Mouse (Mus musculus) heart, postnatal 14 days (tissue): ENCODE results near the gene Slc41a2. TPM values are rescaled to one million over a fixed set of nuclear protein-coding genes. Genes with fewer than 3 reads are reported as not detected.
A peak's percentile ranks its signal among the peaks of the same experiment; 100 is the strongest.
"Not testable (repeated sequence)": the region's sequence is repeated elsewhere in the genome, so short reads cannot be mapped to it uniquely, and the experiment has no call there.

ENCODE experiments used
- DNase-seq, 2 experiments: peaks; one replicate each; pipeline ENCODE4 v3.0.0; 2021 to 2022
- intact Hi-C: fragments of 180-260 bp; cut with DNase I; formaldehyde crosslinking; loops from one replicate; pipeline ENCODE4 v1.15.1; 2025
- long read RNA-seq, 2 experiments: library from polyadenylated mRNA; stranded (forward); transcript quantifications; one replicate each; pipeline ENCODE4 v2.0.0; 2021
- total RNA-seq, 2 experiments: library from RNA; stranded (reverse); gene quantifications; 2 replicates each; pipeline ENCODE4 v1.2.3; 2021

The Slc41a2 gene
- total RNA-seq, result 1 to 10 TPM in 1 of 2 experiments, under 1 TPM in 1; 0.84 to 1.5 TPM
- long read RNA-seq, experiment 1, partial matches to known transcripts, result 0 of 1 reads
- long read RNA-seq, experiment 1, other reads (novel, unspliced or antisense), result 1 of 1 reads
- long read RNA-seq, experiment 2, result 0 reads

DNA sequence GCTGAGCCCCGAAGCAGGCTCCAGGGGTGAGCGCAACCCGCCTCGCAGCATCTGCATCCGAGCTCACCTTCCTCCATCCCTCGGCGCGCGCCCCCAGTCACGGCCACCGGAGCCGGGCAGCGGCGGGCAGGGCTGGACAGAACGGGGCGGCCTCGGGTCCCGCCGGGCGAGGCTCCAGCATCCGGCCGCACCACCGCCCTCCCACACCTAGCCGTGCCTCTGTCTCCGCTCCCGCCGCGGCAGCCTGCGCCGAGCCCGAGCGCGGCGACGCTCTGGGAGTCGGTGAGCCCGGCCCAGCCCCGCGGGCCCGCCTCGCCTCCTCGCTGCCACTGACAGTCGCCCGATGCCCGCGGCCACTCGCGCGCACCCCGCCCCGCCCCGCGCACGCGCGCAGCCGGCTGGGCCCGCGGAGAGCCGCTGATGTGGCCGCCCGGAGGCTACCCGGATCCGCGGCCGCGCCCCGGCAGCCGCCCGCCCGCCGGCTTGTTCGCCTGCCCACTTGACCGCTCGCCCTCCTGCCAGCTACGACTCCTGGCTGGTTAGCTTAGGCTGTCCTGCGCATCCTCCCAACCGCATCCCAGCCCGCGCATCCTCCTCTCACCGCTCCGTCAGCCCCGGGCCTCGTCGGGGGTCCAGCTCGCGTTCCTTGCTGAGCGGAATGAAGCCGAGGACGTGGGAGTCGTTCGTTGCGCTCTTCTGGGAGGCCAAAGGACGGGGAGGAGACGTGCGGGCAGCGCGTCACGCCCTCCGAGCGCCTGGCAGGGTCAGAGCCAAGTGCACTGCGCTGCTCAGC lies at the start of gene Slc41a2:
TSS of gene Slc41a2 (minus strand) at position 724 of the 793 bp plus-strand sequence.
- intact Hi-C loops, result no loop called here
- DNase-seq, result peak; percentile 63 to 76

DNA sequence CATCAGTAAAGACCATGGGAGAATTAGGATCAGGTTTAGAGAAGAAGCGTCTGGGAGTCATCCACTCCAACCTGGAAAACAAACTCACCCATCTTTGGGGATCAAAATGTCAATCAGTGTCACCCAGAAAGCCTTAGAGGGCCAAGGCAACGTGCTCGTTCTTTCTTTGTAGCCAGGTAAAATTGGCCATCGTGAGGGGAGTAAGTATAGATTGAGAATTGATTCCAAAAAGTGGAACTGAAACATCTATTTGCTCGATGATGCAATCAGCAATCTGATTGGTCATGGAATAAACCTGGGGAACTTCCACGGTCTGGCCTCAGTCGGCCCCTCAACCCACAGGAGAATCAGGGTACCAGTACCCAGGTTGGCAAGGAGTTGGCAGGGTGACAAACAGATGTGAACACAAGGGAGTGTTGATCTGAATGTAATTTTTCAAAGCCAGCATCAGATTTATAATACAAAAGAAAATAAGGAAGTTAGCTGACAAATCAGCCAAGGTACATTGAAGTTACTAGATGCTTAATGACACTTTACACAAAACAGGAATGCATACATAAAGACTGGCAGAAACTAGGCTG lies 47.7 kb upstream of the Slc41a2 start:
- no peak for DNase-seq
- intact Hi-C loops, result no loop called here

DNA sequence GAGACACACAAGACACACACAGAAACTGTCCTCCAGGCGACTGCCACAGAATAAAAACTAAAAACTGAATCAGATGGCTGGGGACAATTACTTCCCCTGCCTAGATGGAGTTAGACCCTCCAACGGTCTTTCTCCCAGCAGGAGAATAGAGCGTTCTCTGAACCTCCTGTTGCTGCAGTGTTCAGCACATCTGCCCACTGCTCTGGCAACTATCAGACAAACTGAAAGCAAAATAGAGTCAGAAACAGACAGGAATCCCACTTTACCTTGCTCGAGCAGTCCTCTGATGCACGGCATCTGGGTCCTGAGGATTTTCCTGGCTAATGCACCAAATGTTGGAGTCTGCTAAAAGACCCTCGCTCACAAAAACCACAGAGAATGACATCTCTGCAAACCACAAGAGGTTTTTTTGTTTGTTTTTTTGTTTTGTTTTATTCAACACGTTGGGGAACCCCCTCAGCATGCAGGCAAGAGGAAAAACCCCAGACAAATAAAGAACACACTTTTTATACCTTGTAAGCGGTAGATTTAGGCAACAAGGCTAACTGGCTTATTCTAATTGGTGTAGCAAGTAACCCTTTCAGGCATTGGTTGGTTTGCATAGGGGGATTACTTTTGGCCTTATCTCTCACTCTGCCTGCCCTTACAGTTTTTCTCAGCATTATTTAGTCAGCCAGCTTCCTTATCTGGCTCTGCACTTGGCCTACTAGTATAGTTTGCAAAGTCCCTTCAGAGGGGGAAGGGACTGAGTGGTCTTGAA lies 47.0 kb upstream of the Slc41a2 start:
- intact Hi-C loops, result no loop called here
- no peak for DNase-seq

DNA sequence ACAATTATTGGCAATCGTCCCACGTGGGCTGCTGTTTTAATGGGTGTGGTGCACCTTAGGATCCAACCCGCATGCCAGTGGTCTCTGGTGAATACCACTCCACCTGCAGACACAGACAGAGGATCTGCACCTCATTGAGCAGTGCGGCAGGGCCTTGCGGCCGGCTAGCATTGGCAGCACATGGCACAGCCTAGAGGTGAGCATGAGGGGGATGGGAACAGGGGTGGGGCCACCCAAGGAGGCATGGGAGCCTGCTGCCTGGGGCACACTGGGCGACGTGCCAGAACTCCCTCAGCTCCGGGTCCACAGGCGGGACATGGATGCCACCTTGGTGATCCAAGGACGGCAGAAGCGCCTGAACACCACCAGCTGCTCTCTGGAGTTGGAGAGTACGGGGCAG lies 46.2 kb upstream of the Slc41a2 start:
- intact Hi-C loops, result no loop called here
- DNase-seq, result no peak

DNA sequence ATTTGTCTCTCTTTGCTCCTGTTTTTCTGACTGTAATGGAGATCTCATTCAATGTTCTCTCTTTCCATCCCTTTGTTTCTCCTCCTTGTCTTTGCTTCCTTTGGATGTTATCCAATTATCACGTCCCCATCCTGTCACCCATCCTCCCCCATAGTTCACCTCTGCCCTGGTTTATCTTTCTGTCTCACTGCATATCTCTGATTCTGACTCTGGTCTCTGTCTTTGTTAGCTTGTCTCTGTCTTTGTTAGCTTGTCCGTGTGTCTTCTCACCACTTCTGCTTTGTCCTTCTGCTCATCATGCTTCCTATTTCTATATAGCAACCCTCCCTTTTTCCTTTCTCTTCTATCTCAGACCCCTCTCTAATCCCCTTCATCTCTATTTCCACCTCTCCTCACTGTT lies 45.3 kb upstream of the Slc41a2 start:
- no peak for DNase-seq
- intact Hi-C loops, result no loop called here

DNA sequence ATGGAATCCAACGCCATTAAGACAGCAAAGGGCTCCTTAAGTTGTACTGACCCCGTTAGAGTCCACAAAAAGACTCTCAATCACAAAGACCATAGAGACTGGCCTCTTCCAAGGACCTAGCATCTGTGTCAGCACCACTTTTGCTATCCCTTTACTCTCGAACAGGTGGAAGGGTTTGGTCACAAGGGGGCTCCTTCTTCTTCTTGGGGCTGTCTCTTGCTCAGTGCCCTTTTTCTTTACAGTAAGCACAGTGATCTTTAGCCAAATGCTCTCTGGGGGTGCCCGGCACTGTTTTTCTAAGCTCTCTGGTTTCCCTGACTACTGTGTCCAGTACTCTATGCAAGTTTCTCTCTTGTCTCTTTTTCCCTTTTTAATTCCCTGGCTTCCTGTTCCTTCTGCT lies 44.8 kb upstream of the Slc41a2 start:
- no peak for DNase-seq

DNA sequence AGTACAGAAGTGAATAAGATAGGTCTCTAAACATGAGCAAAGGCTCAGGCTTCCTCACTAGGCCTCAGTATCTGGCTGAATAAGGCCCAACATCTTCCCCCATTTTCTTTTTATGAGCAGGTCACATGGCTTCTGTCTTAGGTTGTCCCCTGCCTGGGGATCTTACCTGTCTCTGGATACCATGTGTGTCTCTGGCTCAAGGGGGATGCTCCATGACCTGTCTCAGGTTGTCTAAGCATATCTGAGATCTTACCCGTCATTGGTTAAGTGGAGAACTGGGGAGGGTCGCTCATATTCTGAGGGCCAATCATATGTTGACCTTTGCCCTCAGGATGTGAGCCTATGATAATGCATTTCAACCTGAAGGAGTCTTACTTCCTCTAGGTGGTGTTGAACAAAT lies 42.8 kb upstream of the Slc41a2 start:
- intact Hi-C loops, result no loop called here
- no peak for DNase-seq

More for the DNA sequence above, 44.8 kb upstream of the Slc41a2 start:
- intact Hi-C loops, result no loop called here

DNA sequence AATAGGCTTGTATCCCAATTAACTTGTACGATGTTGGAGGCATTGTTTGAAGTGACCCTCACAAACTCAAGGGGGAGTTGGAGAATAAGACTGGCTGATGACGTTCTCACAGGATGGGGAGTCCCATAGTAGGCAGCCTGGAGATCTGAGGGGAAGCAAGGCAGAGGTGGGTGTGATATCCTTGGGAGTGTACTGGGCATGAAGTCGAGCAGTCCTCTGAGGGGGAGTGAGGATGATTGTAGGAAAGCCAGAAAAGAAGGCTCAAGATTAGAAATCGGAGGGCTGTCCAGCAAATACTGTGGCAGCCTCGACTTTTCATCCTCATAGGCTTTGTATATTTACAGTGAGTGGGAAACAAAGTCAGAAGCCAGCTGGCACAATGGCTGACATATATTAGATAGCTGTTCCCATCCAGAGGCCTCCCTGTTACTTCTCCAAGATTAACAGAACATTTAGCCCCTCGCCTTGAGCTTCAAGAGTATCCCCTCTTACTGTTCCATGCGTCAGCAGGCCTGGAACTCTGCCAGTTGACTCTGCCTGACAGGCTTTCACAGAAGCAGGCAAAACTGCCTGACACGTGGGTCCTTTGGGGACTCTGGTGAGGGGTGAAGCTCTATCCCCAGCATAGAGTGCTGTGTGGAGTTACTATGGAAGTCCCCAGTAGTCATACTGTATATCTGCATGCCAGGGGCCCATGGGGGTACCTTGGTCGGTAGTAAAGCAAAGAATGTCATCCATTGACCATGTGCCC lies 40.6 kb upstream of the Slc41a2 start:
- intact Hi-C loops, result no loop called here
- peak; percentile 7 to 39 for DNase-seq

DNA sequence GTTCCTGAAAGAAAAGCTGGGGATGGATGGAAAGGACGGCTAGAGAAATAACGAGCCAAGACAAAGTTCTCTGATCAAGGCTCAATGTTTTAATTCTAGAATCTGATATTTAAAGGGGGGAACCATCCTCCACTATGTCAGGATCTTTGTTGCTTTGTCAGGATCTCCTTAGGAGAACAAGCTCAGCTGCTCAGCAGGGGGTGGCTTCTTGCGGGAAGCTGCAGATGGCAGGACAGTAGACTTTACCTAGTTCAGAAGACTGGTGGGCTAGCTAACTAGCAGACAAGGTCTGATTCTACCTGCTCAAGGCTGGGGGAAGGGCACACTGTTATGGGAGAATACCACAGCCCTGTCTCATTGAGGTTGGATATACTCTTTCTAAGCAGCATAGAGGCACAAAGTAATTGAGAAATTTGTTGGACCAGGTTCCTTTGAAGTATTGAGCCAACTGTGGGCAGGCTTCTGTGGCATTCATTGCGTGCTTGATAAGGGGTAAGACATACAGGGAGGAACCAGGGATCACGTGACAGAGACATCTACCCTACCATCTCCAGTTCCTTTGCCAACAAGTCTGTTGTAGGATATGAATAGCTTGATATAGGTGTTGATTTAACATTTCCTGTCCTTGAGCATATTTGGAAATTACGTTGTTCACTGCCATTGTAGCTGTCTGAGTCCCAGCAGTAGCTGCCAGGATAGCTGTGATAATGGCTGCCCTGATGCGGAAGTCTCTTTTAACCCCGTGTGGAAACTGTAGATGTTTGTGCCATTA lies 39.4 kb upstream of the Slc41a2 start:
- intact Hi-C loops, result no loop called here
- no peak for DNase-seq

DNA sequence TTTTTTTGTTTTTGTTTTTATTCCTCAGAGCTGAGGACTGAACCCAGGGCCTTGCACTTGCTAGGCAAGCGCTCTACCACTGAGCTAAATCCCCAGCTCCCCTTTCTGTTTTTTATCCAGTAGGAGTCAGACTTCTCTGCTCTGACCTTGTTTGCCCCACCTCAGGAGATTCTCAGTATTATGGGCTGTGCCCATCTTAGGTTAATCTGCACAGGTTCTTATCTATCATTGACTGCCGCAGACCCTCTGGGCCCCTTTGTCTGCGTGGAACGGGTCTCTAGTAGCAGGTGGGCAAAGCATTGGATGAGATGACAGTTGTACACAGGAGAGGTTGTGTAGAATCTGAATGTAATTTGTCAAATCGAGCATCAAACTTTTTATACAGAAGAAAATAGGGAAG lies 37.8 kb upstream of the Slc41a2 start:
- DNase-seq, intact Hi-C loops: not testable (repeated sequence)

DNA sequence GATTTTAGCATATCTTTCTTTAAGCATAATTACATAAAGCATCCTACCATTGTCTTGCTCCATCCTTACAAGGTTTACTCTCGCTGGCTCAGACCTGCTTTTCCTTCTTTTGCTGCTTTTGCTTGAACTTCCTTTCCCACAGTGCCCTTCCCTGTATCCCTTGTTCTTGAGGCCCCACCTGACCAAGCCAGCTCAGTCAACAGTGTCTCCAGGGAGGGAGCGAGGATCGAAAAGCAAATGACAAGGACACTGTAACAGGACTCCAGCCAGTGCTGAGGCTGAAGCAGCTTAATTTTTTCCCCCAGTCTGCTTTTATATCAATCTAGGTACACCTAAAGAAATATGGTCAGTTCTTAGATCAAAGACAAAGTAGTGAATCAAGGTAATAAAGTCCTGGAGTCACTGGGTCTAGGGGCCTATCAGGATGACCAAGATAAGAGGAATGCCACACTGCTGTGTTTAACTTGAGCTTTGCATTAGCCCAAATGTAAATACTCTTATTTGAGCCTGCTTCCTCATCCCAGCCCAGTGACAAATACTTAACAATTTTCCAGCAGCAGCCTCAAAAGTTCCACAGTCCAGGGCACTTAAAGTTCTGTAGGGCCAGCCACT lies 36.5 kb upstream of the Slc41a2 start:
- intact Hi-C loops, result no loop called here
- no peak for DNase-seq

DNA sequence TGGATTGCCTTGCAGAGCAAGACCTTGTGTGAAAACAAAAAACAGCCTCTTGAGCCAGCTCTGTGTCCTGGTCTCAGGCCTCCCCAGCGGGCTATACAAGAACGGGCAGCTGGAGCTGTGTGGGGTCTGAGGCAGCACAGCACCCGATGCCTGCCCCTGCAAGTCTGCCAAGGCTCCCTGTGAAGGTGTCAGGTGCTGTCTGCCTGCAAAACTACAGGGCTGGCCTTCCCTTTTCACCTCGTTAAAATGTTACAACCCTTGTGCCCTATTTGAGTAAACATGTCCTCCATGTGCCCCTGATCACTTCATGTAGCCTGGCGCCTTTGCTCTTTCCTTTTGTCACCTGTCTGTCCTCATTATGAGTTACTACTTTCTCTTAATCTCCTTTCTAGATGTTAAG lies 31.2 kb upstream of the Slc41a2 start:
- no peak for DNase-seq
- intact Hi-C loops, result no loop called here

DNA sequence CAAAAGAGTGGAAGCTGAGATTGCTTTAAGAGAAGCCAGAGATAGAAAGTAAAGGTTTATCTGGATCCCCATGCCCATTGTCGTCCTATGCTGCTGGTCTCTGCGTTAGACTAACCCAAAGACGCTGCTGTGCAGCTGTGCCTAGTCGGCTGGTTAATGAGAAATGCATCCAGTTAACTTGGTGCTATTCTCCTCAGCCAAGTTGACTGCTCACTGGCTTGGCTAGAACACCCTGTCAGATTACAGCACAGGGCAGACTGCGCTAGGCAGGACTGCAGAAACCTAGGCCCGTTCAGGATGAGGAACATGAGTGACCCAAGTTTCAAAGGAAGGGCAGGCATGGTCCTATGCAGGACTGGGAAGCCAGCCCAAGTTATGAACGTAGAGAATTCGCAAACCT lies 25.8 kb upstream of the Slc41a2 start:
- DNase-seq, result no peak
- intact Hi-C loops, result loop anchor here (5.0 kb wide), 1 partner anchor 456 kb away; no protein-coding TSS in a partner anchor

DNA sequence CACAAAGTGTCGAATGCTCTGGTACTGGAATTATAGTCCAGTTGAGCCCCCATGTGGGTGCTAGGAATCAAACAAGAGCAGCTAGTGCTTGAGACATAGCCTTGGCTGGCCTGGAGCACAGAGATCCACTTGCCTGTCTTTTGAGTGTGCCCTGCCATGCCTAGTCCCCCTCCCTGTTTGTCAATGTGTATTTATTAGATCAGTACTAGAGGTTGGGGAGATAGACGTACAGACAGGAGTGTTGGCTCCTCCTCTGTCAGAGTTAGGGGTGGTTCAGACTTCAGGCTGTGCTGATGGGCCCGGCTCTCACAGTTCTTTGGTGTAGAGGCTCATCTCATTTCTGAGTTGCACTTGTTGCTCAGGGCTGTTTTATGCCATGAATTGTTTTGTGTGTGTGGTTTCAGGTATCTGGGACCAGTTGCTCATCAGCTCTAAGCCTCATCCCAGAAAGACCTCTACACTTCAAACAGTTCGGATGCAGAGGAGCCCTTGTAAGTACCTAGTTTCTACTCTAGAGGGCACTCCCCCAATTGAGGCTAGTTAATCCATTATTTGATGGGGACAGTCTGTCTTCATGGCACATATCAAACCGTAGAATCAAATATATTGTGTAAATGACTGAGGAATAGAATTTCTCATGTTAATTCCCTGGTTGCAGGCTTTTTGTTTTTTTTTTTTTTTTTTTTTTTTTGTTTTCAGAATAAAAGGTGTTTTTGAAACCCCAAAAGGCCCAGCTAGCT lies 24.1 kb upstream of the Slc41a2 start:
- DNase-seq, result peak in 1 of 2 experiments; percentile 23
- intact Hi-C loops, result loop anchor here (5.0 kb wide), 1 partner anchor 455 kb away; no protein-coding TSS in a partner anchor

DNA sequence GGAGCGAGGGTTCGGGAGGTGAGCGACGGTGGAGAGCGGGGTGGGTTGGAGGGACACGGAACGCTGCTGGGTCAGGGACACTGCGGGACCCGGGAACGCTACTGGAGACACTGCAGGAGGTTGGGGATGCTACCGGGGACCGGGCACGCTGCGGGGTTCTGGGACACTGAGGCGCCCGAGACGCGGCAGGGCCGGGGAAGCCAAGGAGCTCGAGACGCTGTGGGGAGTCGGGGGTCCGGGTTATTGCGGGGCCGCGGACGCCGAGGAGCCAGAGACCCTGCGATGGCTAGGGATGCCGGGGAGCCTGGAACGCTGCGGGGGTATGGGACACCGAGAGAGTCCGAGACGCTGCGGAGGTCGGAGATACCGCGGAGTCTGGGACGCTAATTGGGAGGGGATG lies 22.7 kb upstream of the Slc41a2 start:
- intact Hi-C loops, result loop anchor here (5.0 kb wide), 1 partner anchor 453 kb away; no protein-coding TSS in a partner anchor
- no peak for DNase-seq

DNA sequence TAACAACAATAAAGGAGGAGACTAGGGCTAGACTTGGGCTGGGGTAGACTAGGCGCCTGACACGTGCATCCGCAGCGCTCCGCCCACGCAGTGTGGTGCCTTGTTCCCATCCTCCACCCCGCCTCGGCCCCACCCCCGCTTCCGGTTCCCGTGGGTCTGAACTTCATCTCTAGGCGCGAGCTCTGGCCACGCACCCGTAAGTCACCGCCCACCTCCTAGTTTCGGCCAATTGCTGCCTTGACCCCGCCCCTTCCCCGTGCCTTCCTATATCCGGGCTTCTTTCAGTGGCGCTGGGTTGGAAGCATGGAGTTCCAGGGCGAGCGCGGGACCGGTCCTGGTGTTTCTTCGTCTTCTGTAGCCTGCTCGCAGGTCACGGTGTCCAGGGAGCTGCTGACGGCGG lies 22.3 kb upstream of the Slc41a2 start, which contains the start of gene D10Wsu102e:
TSS of gene D10Wsu102e (plus strand) at position 266 of the 400 bp plus-strand sequence.
- DNase-seq, result peak; percentile 93 to 96
- intact Hi-C loops, result loop anchor here (5.0 kb wide), 1 partner anchor 453 kb away; no protein-coding TSS in a partner anchor

DNA sequence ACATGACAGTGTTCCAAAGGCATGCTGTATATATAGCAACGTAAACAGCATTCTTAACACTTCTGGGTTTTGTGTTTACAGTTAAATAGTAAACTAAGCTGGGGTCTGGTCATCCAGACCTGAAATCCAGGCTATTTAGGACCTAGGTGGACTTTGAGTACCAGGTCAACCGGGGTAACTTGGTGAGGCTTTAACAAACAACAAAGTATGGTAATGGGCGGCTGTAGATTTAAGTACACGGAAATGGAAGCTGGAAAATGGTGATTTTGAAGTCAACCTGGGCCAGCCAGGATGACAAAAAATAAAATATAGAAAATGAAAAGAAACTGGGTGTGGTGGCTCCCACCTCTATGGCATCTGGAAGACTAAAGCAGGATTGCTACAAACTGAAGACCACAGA lies 21.8 kb upstream of the Slc41a2 start:
- intact Hi-C loops, result no loop called here
- no peak for DNase-seq

DNA sequence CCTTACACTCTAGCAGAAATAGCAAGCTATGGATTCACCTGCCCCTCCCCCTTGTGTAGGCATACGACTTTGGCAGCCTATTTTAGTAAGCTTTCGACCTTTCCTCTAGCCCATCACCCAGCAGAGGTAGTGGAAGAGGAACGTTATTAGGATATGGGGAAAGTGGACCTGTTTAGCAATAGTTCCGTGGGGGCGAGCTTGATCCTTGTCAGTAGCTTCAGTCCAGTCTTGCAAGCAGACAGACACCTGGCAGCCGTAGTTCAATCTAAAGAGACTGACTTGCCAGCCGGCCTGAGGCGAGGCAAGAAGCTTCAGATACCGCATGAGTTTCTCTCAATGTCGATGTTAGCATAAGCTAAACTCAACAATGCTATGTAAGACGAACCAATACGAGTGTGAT lies 18.7 kb upstream of the Slc41a2 start:
- no peak for DNase-seq
- intact Hi-C loops, result no loop called here
